Mouse (Mus musculus) megakaryocyte progenitor cell, adult 5-6 weeks (primary cell): ENCODE results near the gene Gda. TPM values are rescaled to one million over a fixed set of nuclear protein-coding genes. Genes with fewer than 3 reads are reported as not detected.

Experiments used
- ATAC-seq: replicated peaks from 2 replicates; pipeline ENCODE4 v1.8.0; 2016; ENCODE audit warnings: mild to moderate bottlenecking, moderate TSS enrichment, inconsistent platforms; ENCODE audit not compliant: poor library complexity
- total RNA-seq, 2 experiments: library from RNA; stranded (forward) in 1 of 2; stranded (reverse) in 1 of 2; fragments of 157-497, 149-512 nt in 1 of 2; fragments of 200-1000 nt in 1 of 2; gene quantifications; 2 replicates each; pipeline versions ENCODE4 v1.2.3 to v1.2.4; 2015 to 2017

Gene Gda
- total RNA-seq (2015), result 72.8 and 84.6 TPM in 2 replicates
- total RNA-seq (2017), result 96.6 and 99.5 TPM in 2 replicates

- ATAC-seq, result no peak
Observed at GRCm38 (mm10) chr19:21473345-21473744, at the start of gene Gda. Gene Gda (minus strand): TSS chr19:21473445.

GRCm38 (mm10) chr19:21520280-21520679 lies 47.0 kb upstream of the Gda start:
- peak; percentile 48; the same call in 1 of the 2 replicates for ATAC-seq

GRCm38 (mm10) chr19:21510116-21510515 lies 36.9 kb upstream of the Gda start:
- ATAC-seq, result peak; percentile 96

- ATAC-seq, result no peak
Observed at GRCm38 (mm10) chr19:21507561-21508232, 34.5 kb upstream of the Gda start.

- ATAC-seq, result no peak
Observed at GRCm38 (mm10) chr19:21507133-21507532, 33.9 kb upstream of the Gda start.

GRCm38 (mm10) chr19:21504716-21505115 lies 31.5 kb upstream of the Gda start:
- no peak for ATAC-seq

GRCm38 (mm10) chr19:21499394-21499983 lies 26.2 kb upstream of the Gda start:
- ATAC-seq, result no peak

GRCm38 (mm10) chr19:21495817-21496216 lies 22.6 kb upstream of the Gda start:
- peak; percentile 65 for ATAC-seq

- ATAC-seq, result no peak
Observed at GRCm38 (mm10) chr19:21493807-21494521, 20.7 kb upstream of the Gda start.

- ATAC-seq, result no peak
Observed at GRCm38 (mm10) chr19:21491391-21491790, 18.1 kb upstream of the Gda start.

GRCm38 (mm10) chr19:21487124-21487944 lies 14.1 kb upstream of the Gda start:
- ATAC-seq, result no peak

GRCm38 (mm10) chr19:21482096-21482495 lies 8.9 kb upstream of the Gda start:
- no peak for ATAC-seq

- ATAC-seq, result no peak
Observed at GRCm38 (mm10) chr19:21481031-21481430, 7.8 kb upstream of the Gda start.

- ATAC-seq, result no peak
Observed at GRCm38 (mm10) chr19:21480053-21480419, 6.8 kb upstream of the Gda start.

GRCm38 (mm10) chr19:21479183-21480052 lies 6.2 kb upstream of the Gda start:
- ATAC-seq, result peak; percentile 50

- ATAC-seq, result no peak
Observed at GRCm38 (mm10) chr19:21478538-21478937, 5.3 kb upstream of the Gda start.

GRCm38 (mm10) chr19:21477780-21478179 lies 4.5 kb upstream of the Gda start:
- ATAC-seq, result no peak

- ATAC-seq, result peak; percentile 58
Observed at GRCm38 (mm10) chr19:21476782-21477181, 3.5 kb upstream of the Gda start.

GRCm38 (mm10) chr19:21472121-21472780 lies 994 bp downstream of the Gda start:
- ATAC-seq, result peak; percentile 92
